Mouse (Mus musculus) CD8-positive naive resting alpha-beta T cell, adult 2 months (primary cell): ENCODE results near the gene Syngr4.
A peak's percentile ranks its signal among the peaks of the same experiment; 100 is the strongest.
"Not testable (repeated sequence)": the region's sequence is repeated elsewhere in the genome, so short reads cannot be mapped to it uniquely, and the experiment has no call there.

ENCODE experiments used
- DNase-seq, 2 experiments: peaks; one replicate each; pipeline ENCODE4 v3.0.0; 2022; ENCODE audit warnings: low read depth in 2 of 2, low spot score in 2 of 2

The Syngr4 gene

GRCm38 (mm10) chr7:45916056-45917003, 19.8 kb upstream of the Syngr4 start:
- peak; percentile 50 to 63 for DNase-seq

- DNase-seq: no peak
Measured at GRCm38 (mm10) chr7:45915011-45915410, 18.5 kb upstream of the Syngr4 start.

- DNase-seq: no peak
Measured at GRCm38 (mm10) chr7:45914067-45914466, 17.6 kb upstream of the Syngr4 start.

GRCm38 (mm10) chr7:45909145-45909544, 12.6 kb upstream of the Syngr4 start:
- no peak for DNase-seq

GRCm38 (mm10) chr7:45908384-45908783, 11.9 kb upstream of the Syngr4 start:
- DNase-seq: no peak

- DNase-seq: no peak
Measured at GRCm38 (mm10) chr7:45906622-45907021, 10.1 kb upstream of the Syngr4 start.

GRCm38 (mm10) chr7:45902481-45903002, 6.0 kb upstream of the Syngr4 start:
- DNase-seq: no peak

GRCm38 (mm10) chr7:45901562-45901961, 5.0 kb upstream of the Syngr4 start:
- no peak for DNase-seq

GRCm38 (mm10) chr7:45898125-45898524, 1.6 kb upstream of the Syngr4 start:
- peak; percentile 35 to 60 for DNase-seq

- peak; percentile 14 to 30 for DNase-seq
Measured at GRCm38 (mm10) chr7:45897258-45897757, 794 bp upstream of the Syngr4 start.

DNA sequence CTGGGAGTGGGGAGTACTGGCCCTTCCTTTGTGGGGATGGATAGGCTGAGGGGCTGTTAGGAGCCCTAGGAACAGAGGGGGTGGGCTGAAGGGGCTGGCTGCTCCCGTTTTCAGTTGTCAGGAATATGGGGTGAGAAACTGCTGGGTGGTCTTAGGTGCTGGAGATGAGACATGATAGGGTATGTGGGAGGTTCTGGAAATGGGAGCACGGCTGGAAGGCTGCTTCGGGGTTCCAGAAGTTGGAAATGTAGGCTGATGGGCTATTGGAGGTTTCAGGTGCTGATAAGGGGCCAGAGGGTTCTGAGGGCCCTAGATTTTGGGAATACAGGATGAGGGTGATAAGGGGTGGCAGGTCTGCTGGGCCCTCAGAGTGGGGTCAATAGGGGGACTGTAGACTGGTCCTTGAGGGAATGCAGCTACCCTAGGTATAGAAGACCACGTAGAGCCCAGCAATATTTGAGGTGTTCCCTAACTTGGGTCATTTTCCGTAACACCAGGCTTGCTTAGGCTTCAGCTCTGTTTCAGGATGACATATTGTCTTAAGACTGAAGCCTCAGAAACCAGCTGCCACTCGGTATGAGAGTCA, 490 bp downstream of the Syngr4 start:
- DNase-seq: no peak

- DNase-seq: no peak
Measured at GRCm38 (mm10) chr7:45892651-45893050, 3.9 kb downstream of the Syngr4 start.

DNA sequence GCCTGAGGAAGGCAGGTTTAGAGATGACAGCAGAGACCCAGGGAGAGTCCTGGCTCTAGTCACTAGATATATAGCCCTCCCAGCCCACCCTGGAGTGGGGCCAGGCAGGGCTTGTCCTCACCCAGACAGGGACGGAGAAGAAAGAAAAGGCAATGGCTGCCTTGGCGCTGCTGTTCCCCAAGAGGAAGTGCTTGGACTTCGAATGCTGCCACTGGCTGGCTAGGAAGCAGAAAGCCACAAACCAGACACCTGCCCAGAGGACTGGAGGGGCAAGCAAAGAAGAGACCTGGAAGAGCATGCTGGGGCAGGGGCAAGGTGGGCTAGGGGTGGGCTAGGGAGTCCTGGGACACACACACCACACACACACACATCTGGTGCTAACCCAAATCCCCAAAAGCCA, 9.3 kb downstream of the Syngr4 start:
- no peak for DNase-seq

DNA sequence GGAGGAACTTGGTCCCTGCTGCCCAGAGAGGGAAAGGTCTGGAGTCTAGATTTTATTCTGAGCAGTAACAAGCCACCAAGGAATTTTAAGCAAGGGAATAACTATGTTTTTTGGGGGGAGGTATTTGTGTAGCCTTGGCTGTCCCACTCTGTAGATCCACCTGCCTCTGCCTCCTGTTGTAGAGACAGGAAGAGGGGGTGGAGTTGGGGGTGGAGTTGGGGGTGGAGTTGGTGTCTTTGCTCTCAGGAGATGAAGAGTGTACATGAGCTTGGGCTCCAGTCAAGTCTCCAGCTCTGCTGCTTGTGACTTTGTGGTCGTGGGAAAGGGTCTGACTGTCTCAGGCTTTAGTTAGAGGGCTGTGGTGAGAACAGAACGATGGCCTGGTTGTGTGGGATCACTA, 15.5 kb downstream of the Syngr4 start:
- DNase-seq: no peak

DNA sequence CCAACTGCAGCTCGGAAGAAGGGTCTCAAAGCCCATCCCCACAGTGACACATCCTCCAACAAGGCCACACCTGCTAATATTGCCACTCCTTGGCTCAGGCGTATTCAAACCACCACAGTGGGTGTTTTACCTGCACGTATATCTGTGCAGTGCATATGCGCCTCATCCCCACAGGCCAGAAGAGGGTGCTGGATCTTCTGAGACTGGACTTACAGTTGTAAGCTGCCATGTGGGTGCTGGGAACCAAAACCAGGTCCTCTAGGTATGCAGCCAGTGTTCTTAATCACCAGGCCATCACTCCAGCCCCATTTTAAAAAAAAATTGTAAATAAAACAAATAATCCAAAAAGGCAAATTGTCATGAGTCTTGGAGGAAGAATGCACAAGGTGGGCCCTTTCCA, 16.0 kb downstream of the Syngr4 start:
- DNase-seq: no peak

DNA sequence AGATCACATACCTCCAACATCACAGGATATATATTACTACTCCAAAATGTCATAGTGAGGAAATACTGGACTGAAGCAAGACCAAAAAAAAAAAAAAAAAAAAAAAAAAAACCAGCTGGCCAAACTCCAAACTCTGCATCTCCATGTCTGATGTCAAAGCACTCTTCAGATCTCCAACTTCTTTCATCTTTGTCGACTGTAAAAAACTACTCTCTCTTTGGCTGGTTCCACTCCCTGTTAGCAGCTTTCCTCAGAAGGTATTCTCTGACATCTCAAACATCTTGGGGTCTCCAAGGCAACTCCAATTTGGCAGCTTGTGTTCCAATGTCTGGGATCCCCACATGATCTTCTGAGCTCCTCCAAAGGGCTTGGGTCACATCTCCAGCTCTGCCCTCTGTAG, 18.2 kb downstream of the Syngr4 start, which contains the start of gene Grin2d:
Grin2d (minus strand) TSS at position 101 of the 400 bp plus-strand sequence.
- not testable (repeated sequence) for DNase-seq

DNA sequence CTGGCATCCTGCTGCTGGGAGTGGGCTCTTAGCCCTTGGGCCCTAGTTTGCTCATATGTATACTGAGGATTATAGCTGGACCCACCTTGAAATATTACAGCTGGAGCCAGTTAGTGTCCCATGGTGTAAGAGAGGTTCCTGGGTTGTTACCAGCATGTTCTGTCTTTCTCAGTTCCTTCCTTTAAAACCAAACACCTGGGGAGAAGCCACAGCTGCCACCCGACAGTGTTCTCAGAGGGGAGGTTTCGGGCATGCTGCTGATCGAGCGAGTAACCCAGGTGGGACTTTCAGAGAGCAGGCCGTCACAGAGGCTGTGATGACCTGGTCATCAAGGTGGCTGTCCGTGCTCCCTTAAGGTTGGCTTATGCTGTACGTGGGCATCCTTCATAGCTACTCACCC, 19.6 kb downstream of the Syngr4 start:
- DNase-seq: no peak

DNA sequence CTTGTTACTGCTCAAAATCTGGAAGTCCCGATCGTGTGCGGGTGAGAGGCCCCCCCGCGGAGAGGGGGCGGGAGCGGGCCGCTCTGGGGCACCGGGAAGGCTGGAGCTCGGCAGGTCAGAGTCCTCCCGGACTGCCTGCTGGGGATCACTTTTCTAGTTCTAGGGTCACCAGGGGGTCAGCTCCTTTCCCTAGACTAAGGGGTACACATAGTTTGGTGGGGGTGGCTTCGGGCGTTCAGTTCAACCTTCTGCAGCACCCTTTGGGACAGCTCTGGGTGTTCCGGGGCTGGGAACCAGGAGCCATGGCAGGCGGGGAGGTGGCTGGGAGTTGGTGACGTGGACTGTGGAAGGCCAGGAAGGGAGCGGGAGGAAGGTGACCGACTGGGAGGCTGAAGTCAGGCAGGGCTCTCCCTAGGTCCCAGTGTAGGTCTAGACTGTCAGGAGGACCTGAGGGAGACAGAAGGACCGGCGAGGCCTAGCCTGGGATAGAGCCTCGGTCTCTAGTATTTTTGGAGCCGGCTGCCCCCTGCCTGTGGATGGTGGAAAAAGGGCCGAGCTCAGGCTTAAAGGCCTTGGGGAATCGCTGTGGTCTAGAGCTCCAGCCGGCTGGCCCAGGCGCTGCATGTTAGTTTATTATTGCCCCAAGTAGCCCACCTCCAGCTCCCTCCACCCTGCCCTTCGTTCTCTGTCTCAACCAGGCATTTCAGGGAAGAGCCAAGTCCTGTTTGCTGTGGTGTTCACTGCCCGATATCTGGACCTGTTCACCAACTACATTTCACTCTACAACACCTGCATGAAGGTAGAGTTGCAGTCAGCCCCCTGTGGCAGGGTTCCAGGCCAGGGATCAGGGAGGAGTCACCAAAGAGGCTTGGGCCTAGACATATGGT, 23.2 kb downstream of the Syngr4 start:
- peak in 1 of 2 experiments; percentile 32 for DNase-seq

- peak; percentile 82 to 87 for DNase-seq
Measured at GRCm38 (mm10) chr7:45872624-45873023, 23.9 kb downstream of the Syngr4 start, which contains the start of gene Kdelr1. Kdelr1 (plus strand) TSS chr7:45872772.

GRCm38 (mm10) chr7:45870282-45871058, 26.0 kb downstream of the Syngr4 start:
- DNase-seq: peak in 1 of 2 experiments; percentile 20
